Mouse (Mus musculus): ENCODE measurements around the gene Gabrr1. TPM values are rescaled to one million over a fixed set of nuclear protein-coding genes. Genes with fewer than 3 reads are reported as not detected.

The Gabrr1 gene
- polyA plus RNA-seq, 1 experiment from 2014 or later, result not detected

DNA sequence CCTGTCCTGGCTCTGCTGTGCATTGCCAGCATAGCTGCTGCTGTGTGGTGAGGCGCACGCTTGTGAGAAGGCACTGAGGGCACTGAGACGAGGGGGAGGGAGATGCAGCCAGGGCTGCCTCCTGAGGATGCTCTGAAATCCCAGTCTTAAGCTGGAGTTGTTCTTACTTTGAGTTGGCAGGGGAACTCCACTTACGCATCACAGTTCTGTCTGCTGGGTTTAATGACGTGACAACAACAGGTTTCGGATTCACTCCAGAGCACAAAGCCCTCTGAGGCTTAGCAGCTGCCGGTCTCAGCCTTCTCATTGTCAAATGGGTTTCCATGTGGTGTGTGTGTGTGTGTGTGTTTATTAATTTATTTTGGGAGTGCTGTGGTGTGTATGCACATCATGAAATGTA, 16.8 kb downstream of the Gabrr1 start:
- no peaks in the 10 kb centered on the region; the same call in 1 of the 2 replicates for H3K4me1 ChIP-seq (replicated peaks)
- no peak overlapping the region for H3K27ac ChIP-seq
- no peak overlapping the region for H3K9ac ChIP-seq (replicated peaks)
- peaks cover 17% of the 10 kb centered on the region for H3K27me3 ChIP-seq
- no peak for ATAC-seq (ENCODE audit: insufficient number of reproducible peaks, insufficient read depth, low FRiP score, low TSS enrichment, low read depth)
- no peaks in the 10 kb centered on the region for H3K36me3 ChIP-seq
- no peak overlapping the region for H3K4me2 ChIP-seq
- no peak overlapping the region for H3K4me3 ChIP-seq (replicated peaks)
- no peaks in the 10 kb centered on the region for H3K9me3 ChIP-seq
- 42% methylated on average over 7 of the region's 7 CpGs for WGBS

DNA sequence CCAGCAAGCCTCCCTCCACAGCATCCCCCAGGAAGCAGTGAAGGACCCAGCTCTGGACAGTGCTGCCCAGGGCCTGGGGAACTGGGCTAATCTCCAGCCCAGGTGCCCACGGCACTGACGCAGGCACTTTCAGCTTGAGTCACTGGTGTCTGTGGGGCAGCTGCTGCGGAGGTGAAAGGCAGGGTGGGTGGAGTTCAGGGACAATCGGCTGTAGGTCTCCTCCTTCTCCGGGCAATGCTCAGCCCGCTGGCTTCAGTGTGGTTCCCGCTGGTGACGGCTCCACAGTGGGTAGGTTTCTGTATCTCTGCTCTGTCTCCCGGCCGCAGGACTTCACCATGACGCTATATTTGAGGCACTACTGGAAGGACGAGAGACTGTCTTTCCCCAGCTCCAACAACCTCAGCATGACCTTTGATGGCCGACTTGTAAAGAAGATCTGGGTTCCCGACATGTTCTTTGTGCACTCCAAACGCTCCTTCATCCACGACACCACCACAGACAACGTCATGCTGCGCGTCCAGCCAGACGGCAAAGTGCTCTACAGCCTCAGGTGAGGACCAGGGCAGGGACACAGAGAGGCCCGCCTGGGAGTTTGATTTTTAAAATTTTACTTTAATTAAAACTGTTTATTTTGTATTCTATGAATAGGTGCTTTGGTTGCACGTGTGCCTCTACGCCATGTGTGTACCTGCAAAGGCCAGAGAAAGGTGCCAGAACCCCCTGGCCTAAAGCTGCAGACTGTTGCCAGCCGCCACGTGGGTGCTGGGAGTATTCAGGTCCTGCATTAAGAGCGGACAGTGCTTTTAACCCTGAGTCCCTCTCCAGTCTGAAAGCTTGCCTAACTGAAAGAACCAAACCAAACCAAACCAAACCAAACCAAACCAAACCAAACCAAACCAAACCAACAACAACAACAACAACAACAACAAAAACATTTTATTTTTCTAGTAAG, 20.0 kb downstream of the Gabrr1 start:
- Histone ChIP-seq H3K4me2 (no peak overlapping the region), H3K4me3 (replicated peaks) (no peak overlapping the region), H3K9me3 (no peaks in the 10 kb centered on the region), H3K27ac (no peak overlapping the region), H3K4me1 (replicated peaks) (no peaks in the 10 kb centered on the region), H3K27me3 (peaks cover 2% of the 10 kb centered on the region), H3K9ac (replicated peaks) (no peak overlapping the region), H3K36me3 (no peaks in the 10 kb centered on the region)
- ATAC-seq (ENCODE audit: insufficient number of reproducible peaks, insufficient read depth, low FRiP score, low TSS enrichment, low read depth), result no peak
- WGBS, result 86% methylated on average over 26 of the region's 26 CpGs

GRCm38 (mm10) chr4:33183477-33183876, 51.2 kb downstream of the Gabrr1 start:
- Histone ChIP-seq H3K9me3 (no peaks in the 10 kb centered on the region), H3K4me1 (replicated peaks) (no peaks in the 10 kb centered on the region), H3K27ac (no peak overlapping the region), H3K4me2 (no peak overlapping the region), H3K36me3 (no peaks in the 10 kb centered on the region), H3K9ac (replicated peaks) (no peak overlapping the region), H3K4me3 (replicated peaks) (no peak overlapping the region), H3K27me3 (no peaks in the 10 kb centered on the region)
- 78% methylated on average over 5 of the region's 5 CpGs for WGBS
- no peak for ATAC-seq (ENCODE audit: insufficient number of reproducible peaks, insufficient read depth, low FRiP score, low TSS enrichment, low read depth)

DNA sequence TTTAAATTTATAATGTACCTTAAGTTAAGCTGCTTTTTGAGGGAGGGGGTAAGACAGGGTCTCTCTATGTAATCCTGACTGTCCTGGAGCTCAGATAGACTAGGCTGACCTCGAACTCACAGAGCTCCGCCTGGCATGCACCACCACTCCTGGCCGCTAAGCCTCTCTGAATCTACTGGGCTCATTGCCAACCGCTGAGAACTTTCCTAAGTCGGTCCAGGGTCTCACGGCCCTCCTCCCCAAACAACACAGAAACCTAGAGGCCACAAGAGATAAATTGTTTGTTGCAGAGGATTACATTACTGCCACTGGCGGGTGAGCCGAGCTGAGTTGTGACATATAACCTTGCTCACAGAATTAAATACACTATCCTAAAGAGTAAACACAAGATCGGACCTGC, 55.8 kb downstream of the Gabrr1 start:
- Histone ChIP-seq H3K27me3 (0 out of 2 replicates have a peak, but pooled peaks cover 2% of the 10 kb centered on the region), H3K4me3 (replicated peaks) (peak overlapping the region; percentile 65; the same call in 1 of the 2 replicates), H3K9ac (replicated peaks) (no peak overlapping the region), H3K9me3 (no peaks in the 10 kb centered on the region), H3K4me1 (replicated peaks) (0 out of 2 replicates have a peak, but pooled peaks cover 3% of the 10 kb centered on the region), H3K36me3 (no peaks in the 10 kb centered on the region), H3K27ac (no peak overlapping the region), H3K4me2 (peak overlapping the region; percentile 84)
- 28% methylated on average over 9 of the region's 9 CpGs for WGBS
- no peak for ATAC-seq (ENCODE audit: insufficient number of reproducible peaks, insufficient read depth, low FRiP score, low TSS enrichment, low read depth)

DNA sequence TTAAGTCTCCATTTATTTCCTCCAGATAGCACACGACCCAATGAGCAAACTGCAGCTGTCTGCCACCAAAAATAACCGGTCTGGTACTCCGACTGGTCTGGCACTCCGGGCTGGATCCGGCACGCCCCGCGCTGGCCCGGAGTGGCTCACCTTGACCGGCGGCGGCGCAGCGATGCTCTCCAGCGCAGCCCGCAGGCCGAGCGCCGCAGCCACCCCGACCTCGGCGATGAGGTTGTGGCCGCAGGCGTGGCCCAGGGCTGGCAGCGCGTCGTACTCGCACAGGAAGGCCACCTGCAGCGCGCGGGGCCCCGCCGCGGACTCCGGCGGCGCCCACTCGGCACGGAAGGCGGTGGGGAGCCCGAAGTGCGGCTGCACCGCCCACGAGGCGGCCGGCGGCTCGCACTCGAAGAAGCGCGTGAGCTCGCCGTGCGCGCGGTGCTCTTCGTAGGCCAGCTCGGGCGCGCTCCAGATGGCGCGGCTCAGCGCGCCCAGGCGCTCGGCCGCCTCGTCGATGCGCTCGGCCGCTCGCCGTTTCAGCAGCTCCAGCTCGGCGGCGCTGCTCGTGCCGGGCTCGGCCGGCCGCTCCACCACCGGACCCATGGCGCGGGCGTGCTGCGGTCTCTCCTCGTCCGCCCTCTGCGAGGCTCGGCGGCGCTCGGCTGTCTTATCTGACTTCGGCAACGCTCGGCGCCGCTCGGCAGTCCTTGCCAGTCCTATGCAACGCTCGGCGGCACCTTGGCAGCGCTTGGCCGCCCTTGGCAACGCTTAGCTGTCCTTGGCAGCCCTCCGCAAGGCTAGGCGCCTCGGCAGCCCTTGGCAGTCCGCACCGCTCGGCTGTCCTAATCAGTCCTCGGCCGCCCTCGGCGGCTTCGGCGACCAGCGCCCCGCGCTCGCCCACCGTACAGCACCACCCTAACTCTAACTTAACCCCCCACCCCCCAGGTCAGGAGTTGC, 56.7 kb downstream of the Gabrr1 start:
- peak overlapping the region; percentile 84 for H3K4me2 ChIP-seq
- H3K4me1 ChIP-seq (replicated peaks), result 0 out of 2 replicates have a peak, but pooled peaks cover 3% of the 10 kb centered on the region
- H3K27ac ChIP-seq, result peak overlapping the region; percentile 82
- no peaks in the 10 kb centered on the region; the same call in 1 of the 2 replicates for H3K9me3 ChIP-seq
- peak; percentile 88 for ATAC-seq (ENCODE audit: insufficient number of reproducible peaks, insufficient read depth, low FRiP score, low TSS enrichment, low read depth)
- H3K27me3 ChIP-seq, result 0 out of 2 replicates have a peak, but pooled peaks cover 2% of the 10 kb centered on the region
- WGBS, result under 1% methylated on average over 121 of the region's 123 CpGs
- H3K36me3 ChIP-seq, result no peaks in the 10 kb centered on the region
- peak overlapping the region; percentile 70 for H3K9ac ChIP-seq (replicated peaks)
- peak overlapping the region; percentile 65 for H3K4me3 ChIP-seq (replicated peaks)

DNA sequence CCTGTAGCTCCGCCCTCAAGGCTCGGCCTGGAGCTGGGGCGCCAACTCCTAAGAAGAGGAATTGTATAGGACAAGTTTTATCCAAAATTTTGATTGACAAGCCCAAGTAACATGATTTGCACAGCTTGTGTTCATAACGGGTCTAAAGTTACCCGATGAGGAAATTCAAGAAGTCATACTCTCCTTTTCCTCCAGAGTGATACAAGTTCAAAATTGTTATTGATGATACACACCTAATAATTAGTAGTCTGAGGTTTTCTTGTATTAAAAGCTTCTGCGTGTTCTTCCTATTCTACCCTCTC, 57.4 kb downstream of the Gabrr1 start, which contains the start of gene Pm20d2:
Gene Pm20d2, minus strand, starts transcription at position 3 of the 302 bp plus-strand sequence.
- peak within 1 kb of the TSS; percentile 84 for H3K4me2 ChIP-seq
- H3K9me3 ChIP-seq, result no peaks in the 10 kb centered on the region; the same call in 1 of the 2 replicates
- H3K9ac ChIP-seq (replicated peaks), result peak within 1 kb of the TSS; percentile 70
- no peak for ATAC-seq (ENCODE audit: insufficient number of reproducible peaks, insufficient read depth, low FRiP score, low TSS enrichment, low read depth)
- H3K36me3 ChIP-seq, result no peaks in the 10 kb centered on the region
- H3K27me3 ChIP-seq, result 0 out of 2 replicates have a peak, but pooled peaks cover 2% of the 10 kb centered on the region
- H3K27ac ChIP-seq, result peak within 1 kb of the TSS; percentile 82
- 0 out of 2 replicates have a peak, but pooled peaks cover 3% of the 10 kb centered on the region for H3K4me1 ChIP-seq (replicated peaks)
- peak within 1 kb of the TSS; percentile 65 for H3K4me3 ChIP-seq (replicated peaks)
- 12% methylated on average over 6 of the region's 6 CpGs for WGBS

- no peak overlapping the region for H3K4me2 ChIP-seq
- no peak overlapping the region for H3K9ac ChIP-seq (replicated peaks)
- WGBS, result 30% methylated on average over 2 of the region's 2 CpGs
- no peaks in the 10 kb centered on the region for H3K36me3 ChIP-seq
- H3K9me3 ChIP-seq, result no peaks in the 10 kb centered on the region; the same call in 1 of the 2 replicates
- H3K27me3 ChIP-seq, result no peaks in the 10 kb centered on the region
- H3K4me3 ChIP-seq (replicated peaks), result no peak overlapping the region
- H3K27ac ChIP-seq, result no peak overlapping the region
- no peaks in the 10 kb centered on the region for H3K4me1 ChIP-seq (replicated peaks)
- no peak for ATAC-seq (ENCODE audit: insufficient number of reproducible peaks, insufficient read depth, low FRiP score, low TSS enrichment, low read depth)
These were observed 65.8 kb downstream of the Gabrr1 start for GRCm38 (mm10) chr4:33198117-33198516.

DNA sequence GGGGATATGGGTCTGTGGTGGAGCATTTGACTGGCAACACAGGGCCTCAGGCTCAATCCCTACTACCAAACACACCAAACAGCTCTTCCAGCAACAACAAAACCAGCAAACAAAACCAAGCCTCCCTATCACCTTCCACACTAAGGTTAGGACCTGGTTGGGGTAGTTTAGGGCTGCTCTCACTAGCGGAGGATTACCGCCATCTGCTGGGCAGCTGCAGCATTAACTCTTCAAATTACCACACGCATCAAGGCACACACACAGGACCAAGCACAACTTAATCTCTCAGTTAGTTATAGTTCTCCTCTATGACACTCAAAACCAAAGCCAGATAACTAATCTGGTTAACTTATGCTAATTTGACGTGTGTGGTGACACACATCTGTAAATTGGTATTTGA, 72.4 kb downstream of the Gabrr1 start:
- 3% methylated on average over 4 of the region's 4 CpGs for WGBS
- Histone ChIP-seq H3K9me3 (no peaks in the 10 kb centered on the region), H3K27me3 (no peaks in the 10 kb centered on the region), H3K36me3 (no peaks in the 10 kb centered on the region), H3K4me2 (no peak overlapping the region), H3K4me1 (replicated peaks) (no peaks in the 10 kb centered on the region; the same call in 1 of the 2 replicates), H3K4me3 (replicated peaks) (no peak overlapping the region), H3K27ac (no peak overlapping the region), H3K9ac (replicated peaks) (no peak overlapping the region)
- no peak for ATAC-seq (ENCODE audit: insufficient number of reproducible peaks, insufficient read depth, low FRiP score, low TSS enrichment, low read depth)

DNA sequence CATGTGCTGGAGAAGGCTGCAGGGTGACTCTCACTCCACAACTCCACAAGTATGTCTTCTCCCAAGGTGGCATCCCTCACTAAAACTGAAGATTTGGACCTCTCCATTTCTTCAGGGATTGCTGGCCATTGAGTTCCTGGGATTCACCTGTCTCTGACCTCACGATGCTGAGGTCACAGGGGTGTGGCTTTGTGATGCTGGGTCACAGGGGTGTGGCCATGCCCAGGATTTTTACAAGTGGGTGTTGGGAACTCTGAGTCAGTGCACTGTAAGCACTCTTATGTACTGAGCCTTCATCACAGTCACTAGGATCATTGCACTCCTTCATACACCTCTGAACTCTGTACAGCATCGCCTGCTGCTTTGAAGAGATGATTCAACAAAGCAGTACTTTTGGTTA, 75.2 kb downstream of the Gabrr1 start:
- no peaks in the 10 kb centered on the region; the same call in 1 of the 2 replicates for H3K4me1 ChIP-seq (replicated peaks)
- H3K4me2 ChIP-seq, result no peak overlapping the region
- ATAC-seq (ENCODE audit: insufficient number of reproducible peaks, insufficient read depth, low FRiP score, low TSS enrichment, low read depth), result no peak
- no peak overlapping the region for H3K9ac ChIP-seq (replicated peaks)
- WGBS, result 70% methylated on average over 2 of the region's 2 CpGs
- H3K4me3 ChIP-seq (replicated peaks), result no peak overlapping the region
- no peak overlapping the region for H3K27ac ChIP-seq
- H3K27me3 ChIP-seq, result no peaks in the 10 kb centered on the region
- no peaks in the 10 kb centered on the region for H3K36me3 ChIP-seq
- no peaks in the 10 kb centered on the region; the same call in 1 of the 2 replicates for H3K9me3 ChIP-seq

DNA sequence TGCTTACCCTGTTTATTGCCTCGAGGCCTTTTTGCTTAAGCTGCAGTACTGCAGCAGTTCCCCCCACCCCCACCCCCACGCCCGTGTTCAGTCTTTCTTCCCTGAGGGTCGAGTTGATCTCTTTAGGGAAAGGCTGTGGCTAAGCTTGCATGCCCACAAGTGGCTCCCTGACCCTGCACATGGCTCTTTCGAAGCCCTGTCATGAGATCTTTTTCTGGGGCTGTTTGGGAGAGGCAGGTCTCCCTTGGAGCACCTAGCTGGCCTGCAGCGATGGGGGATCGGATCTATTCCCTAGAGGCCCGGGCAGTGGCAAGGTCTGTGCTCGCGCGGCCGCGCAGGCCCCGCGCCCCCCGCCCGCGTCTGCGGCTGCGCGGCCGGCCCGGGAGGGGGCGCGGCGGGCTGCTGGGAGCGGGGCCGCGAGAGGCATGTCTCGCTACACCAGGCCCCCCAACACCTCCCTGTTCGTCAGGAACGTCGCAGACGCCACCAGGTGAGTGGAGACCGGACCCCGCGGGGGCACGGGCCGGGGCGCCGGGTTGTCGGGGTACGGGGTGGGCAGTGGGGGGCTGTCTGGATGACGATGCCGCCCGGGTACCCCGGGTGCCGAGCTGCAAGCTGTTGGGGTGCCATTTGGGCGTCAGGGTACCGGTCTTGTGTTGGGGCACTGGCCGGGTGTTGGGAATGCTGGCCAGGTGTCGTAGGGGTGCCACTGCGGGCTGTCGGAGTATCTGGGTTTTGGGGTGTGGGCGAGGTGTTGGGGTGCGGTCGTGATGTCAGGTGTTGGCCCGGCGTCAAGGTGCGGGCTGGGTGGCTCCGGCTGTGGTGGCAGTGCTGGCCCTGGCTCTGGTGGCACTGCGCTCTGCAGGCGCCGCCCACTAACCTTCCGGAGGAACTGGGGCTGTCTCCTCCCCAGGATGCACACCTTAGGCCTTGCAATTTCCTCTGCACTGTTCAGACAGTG, 76.8 kb downstream of the Gabrr1 start, which contains the start of gene Srsf12:
Gene Srsf12, plus strand, starts transcription at position 111 of the 961 bp plus-strand sequence.
- Histone ChIP-seq H3K27ac (peak within 1 kb of the TSS; percentile 69), H3K9ac (replicated peaks) (peak within 1 kb of the TSS; percentile 80), H3K36me3 (no peaks in the 10 kb centered on the region), H3K4me3 (replicated peaks) (peak within 1 kb of the TSS; percentile 70), H3K4me1 (replicated peaks) (no peaks in the 10 kb centered on the region; the same call in 1 of the 2 replicates), H3K9me3 (no peaks in the 10 kb centered on the region; the same call in 1 of the 2 replicates), H3K27me3 (no peaks in the 10 kb centered on the region), H3K4me2 (peak within 1 kb of the TSS; percentile 96)
- peak; percentile 73 for ATAC-seq (ENCODE audit: insufficient number of reproducible peaks, insufficient read depth, low FRiP score, low TSS enrichment, low read depth)
- 4% methylated on average over 57 of the region's 65 CpGs for WGBS

Measured in limb, embryonic 12.5 days (tissue).